Mouse (Mus musculus) fat pad, adult 2 months (tissue): ENCODE results near the gene Tuba1a.
"Not testable (repeated sequence)": the region's sequence is repeated elsewhere in the genome, so short reads cannot be mapped to it uniquely, and the experiment has no call there.

ENCODE experiments used
- DNase-seq: peaks from one replicate; pipeline ENCODE4 v3.0.0-alpha.2; 2011; ENCODE audit warnings: low read depth, low spot score; ENCODE audit errors: extremely low read depth

Tuba1a gene

DNA sequence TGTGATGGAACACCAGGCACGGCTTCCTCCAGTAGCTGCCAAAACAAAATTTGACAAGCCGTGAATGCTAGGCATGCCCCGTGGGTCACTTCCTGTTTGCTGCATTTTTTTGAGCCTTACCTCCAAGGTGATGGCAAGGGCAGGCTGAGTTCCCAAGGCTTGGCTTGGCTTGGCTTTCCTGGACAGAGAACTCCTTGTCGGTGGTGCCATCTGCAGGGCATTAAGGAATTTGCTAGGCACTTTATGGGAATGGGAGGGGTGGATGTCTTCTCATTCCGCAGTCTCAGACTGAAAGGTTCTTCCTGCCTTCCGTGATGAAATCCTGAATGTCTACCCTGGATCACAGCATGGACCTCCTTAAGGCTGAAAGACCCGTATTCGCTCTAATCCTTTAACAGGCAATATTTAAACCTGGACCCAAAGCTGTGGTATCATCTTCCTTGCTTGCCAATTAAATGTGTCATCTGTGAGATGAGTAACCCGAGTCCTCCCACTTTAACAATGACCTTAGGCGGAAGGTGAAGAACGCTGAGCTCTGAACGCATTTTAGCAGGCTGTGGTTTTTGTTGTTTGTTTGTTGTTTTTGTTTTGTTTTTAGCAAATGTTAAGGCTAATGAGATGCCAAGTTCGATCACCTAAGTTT lies 24.8 kb downstream of the Tuba1a start:
- no peak for DNase-seq

DNA sequence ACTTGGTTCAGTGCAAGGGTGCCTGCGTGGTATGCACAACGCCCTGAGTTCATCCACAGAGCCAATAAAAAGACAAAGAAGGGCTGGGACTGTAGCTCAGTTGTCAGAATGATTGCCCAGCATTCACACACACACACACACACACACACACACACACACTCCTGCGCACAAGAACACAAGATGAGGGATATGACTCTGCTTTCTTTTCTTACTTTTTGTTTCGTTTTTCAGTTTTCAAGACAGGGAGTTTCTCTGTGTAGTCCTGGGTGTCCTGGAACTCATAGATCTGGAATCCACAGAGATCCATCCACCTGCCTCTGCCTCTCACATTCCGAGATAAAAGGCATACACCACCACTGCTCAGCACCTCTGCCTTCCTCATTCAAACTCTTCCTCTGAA lies 25.9 kb downstream of the Tuba1a start:
- no peak for DNase-seq

DNA sequence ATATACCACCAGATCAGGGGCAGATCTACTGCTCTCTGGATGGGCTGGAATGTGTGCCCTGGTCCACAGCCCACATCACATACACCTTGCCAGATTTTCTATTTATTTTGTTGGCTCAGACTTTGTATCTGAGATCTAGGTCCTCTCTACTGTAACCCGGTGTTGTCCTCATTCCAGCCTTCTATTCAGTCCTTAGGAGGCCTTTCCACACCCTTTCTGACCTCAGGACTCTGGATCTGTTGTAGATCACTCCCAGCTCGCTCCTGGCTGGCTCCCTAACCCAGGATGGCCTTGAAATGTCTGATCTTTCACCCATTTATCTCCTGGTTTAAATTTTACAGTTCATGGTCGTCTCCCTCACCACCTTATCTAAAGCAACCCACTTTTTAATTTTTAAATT lies 28.8 kb downstream of the Tuba1a start:
- DNase-seq = no peak

DNA sequence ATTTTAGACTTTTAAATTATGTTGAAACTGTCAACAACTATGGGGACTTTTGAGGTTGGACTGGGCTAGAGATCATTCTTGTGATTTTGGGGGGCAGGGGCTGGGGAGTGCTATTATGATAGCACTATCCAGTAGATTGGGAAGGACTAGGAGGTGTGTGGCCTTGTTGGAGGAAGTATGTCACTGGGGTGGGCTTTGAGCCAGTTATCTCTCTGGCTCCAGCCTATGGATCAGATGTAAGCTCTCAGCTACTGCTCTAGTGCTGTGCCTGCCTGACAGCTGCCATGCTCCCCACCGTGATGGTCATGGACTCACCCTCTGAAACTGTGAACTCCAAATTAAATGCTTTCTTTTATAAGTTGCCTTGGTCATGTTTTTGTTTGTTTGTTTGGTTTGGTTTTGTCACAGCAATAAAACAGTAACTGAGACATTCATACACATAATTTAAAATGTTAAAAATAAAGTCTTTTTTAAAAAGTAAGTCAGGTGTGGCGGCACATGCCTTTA lies 30.4 kb downstream of the Tuba1a start:
- DNase-seq = no peak

DNA sequence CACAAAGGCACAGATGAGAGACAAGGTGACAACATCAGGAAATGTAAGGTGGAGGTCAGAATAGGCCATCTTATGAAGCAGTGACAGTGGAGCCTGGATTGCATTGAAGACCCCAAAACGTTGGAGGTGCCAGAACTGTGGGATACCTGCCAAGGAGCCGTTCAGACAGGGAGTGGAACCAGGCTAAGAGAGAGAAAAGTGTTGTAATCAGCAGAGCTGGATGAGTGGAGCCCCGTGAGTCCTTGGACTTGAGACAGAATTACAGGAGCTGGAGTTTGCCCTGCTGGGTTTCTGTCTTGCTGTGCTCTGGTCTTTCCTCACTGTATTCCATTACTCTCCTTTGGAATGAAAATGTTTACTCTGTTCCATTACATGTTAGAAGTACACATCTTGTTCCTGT lies 30.9 kb downstream of the Tuba1a start:
- no peak for DNase-seq

DNA sequence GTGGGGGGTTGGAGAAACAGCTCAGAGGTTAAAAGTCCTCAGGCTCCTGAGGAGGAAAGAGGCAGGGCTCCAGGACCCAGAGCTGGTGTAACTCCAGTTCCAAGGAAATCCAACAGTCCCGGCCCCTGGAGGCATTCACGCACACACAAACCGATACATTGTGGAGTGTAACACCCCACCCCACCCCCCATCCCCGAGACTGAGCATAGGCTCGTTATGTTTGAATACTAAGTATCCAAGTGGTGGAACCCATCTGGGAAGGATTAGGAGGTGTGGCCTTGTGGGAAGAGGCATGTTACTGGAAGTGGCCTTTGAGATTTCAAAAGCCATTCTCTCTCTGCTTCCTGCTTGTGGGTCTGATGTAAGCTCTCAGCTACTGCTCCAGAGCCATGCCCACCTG lies 32.0 kb downstream of the Tuba1a start:
- DNase-seq = no peak

DNA sequence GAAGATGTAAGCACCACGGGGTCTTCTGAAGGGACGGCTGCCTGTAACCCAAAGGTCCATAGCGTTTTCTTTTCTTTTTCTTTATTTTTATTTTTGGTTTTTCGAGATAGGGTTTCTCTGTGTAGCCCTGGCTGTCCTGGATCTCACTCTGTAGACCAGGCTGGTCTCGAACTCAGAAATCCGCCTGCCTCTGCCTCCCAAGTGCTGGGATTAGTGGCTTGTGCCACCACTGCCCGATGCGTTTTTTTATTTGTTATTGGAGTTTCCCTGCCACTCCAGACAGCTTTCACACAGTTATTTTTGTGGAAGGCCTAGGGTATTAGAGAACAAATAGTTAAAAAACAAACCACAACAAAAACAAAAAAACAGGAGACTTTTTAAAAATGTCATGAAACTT lies 35.0 kb downstream of the Tuba1a start:
- not testable (repeated sequence) for DNase-seq

DNA sequence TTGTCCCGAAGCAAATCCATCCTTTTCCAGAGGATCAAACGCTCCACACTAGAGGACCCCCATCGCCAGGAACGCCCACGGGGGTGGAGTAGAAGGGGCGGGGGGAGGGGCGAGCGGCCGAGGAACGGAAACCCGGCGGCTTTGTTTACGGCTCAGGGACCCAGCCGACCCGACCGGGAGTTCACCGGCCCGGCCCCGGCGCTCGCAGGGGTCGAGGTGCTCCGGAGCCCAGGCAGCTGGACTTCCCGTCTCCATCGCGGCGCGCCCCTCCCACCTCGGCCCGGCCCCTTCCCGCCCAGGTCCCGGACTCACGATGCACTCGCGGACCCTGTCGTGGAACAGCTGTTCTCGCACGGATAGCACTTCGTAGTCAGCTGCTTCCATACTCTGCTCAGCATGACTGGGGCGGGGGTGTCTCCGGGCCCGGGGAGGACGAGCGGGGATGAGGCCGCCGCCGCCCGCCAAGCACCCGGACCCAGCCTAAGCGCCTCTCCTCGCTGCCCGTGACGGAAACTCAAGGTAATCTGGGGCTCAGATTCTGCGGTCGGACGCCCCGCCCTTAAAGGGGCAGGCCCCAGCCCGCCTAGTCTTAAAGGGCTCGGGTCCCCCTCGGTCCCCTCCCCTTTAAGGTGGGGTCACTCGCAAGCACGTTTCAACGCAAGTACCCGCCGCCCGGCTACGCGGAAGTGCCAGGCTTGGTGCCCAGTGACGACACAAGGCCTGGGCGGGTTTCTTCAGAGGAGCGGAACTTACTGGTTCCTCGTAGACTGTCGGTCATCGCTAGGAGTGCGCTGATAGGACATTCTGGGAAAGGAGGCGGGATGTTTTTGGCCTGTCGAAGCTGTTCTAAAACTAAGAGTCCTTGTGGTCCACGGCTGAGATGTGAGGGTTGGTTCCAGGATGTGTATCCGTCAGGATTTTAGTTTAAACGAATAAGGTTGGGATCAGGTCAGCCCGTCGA lies 35.7 kb downstream of the Tuba1a start, which contains the start of gene Lmbr1l:
Gene Lmbr1l (minus strand): TSS at position 694 of the 961 bp plus-strand sequence.
- DNase-seq = peak; percentile 96

DNA sequence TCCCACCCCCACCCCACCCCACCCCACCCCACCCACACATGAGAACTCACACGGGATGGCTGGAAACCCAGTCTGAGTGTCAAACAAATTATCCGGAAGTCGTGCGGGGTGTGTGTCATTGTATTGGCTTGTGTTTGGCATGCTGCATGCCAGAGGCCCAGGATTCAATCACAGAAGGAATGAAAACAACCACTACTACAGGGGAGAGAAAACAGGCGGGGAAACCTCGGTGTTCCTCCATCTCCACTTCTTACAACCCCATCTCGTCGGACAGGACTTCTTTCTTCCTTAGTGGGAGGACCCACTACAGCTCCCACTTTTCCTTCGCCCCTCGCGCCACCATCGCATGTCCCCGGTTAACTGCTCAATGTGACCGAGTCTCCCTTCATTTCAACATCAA lies 36.4 kb downstream of the Tuba1a start:
- no peak for DNase-seq

DNA sequence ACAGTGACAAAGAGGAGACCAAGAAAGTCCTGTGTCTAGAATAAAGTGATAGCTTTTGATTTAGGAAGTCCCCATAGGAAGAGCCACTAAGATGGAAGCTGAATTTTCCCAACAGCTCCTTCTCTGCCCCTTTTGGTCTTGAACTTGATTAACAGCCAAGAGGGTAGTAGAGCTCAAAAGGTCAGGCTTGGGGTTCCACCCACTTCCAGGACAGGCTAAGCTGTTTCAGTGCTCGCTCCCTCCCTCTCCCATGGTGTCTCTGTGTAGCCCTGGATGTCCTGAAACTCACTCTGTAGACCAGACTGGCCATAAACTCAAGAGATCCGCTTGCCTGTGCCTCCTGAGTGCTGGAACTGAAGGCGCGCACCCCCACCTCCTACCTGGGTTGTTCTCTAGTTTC lies 37.5 kb downstream of the Tuba1a start:
- no peak for DNase-seq

DNA sequence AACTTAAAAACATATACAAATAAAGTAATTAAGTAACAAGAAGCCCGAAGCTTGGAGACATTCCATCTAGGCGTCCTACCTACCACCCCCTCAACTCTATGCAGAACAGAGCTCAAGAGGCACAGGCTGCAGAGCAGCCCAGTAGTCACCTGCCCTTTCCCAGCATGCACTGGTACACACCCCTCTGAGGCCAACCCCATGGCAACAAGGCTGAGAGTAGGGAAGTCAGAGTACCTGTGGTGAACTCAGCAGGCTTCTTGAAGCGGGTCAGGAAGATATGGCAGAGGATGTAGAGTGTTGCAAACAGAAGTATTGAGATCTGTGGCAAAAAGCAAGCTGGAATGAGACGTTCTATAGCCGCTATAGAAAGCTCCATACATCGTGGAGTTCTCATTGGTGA lies 38.6 kb downstream of the Tuba1a start:
- no peak for DNase-seq

DNA sequence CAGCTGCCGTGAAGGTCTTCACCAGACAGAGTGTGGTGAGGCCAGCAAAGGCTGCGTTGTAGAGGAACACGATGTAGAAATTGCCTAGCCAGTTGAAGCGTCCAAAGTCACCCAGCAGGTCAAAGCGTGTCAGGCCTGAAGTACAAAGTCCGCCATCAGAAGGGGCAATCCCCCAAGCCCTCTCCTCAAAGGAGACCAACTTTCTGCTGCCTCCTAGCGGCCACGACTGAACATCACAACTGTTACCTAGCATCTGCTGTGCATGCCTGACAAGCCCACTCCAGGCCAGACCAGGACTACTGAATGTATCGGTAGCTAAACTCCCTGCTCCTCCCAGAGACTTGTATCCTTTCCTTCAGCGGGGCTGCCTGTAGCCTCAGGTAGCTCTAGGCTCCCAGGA lies 48.8 kb downstream of the Tuba1a start:
- DNase-seq = no peak

DNA sequence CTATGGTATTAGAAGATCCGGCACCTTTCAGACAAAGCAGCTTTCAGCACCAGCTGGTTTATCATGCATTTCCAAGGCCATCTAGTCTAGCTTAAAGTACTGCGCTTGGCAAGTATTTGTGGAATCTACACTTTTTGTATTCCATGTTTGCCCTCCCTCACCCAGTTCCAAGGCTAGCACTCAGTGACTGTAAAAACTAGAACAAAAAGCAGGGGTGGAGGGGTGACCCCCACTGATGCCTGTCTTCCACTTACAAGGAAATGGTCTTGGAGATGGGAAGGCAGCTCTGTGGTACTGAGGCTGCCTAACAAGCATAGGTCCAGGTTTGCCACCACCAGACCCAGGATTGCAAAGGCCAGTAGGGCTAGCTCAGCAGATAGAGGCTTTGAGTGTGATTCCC lies 50.9 kb downstream of the Tuba1a start:
- DNase-seq = no peak

DNA sequence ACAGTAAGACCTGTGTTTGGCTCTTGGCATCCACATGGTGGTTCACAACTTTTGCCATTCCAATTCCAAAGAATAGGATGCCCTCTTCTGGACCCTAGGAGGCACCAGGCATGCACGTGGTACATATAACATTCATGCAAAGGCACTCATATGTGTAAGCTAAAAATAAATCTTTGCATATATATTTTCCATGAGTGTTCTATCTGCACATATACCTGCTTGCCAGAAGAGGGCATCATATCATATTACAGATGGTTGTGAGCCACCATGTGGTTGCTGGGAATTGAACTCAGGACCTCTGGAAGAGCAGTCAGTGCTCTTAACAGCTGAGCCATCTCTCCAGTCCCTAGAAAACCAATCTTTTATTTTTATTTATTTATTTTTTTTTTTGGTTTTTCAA lies 52.0 kb downstream of the Tuba1a start:
- DNase-seq = no peak
